Mouse (Mus musculus) kidney, adult 2 months (tissue): ENCODE measurements around the gene Ncbp3. TPM values are rescaled to one million over a fixed set of nuclear protein-coding genes. Genes with fewer than 3 reads are reported as not detected.
"Not testable (repeated sequence)": the region's sequence is repeated elsewhere in the genome, so short reads cannot be mapped to it uniquely, and the experiment has no call there.

ENCODE experiments used
- DNase-seq: peaks from one replicate; pipeline ENCODE4 v3.0.0; 2021
- H3K27ac ChIP-seq: fragments of 200-500 bp; 2 replicates; pipeline ENCODE4 v1.5.1; 2012; ENCODE audit warnings: low read depth, low read length, control low read depth, inconsistent platforms; ENCODE audit not compliant: insufficient read depth
- H3K27me3 ChIP-seq: fragments of 200-500 bp; replicated peaks from 2 replicates; pipeline ENCODE4 v1.6.1; 2012; ENCODE audit warnings: mild to moderate bottlenecking, moderate library complexity, low read length, inconsistent platforms; ENCODE audit not compliant: control insufficient read depth, insufficient read depth
- H3K36me3 ChIP-seq: fragments of 200-500 bp; 2 replicates; pipeline ENCODE4 v1.6.1; 2012; ENCODE audit warnings: mild to moderate bottlenecking, moderate library complexity, low read length, inconsistent platforms; ENCODE audit not compliant: control insufficient read depth, insufficient read depth
- H3K4me1 ChIP-seq: fragments of 200-500 bp; 2 replicates; pipeline ENCODE4 v1.6.1; 2011; ENCODE audit warnings: low read length; ENCODE audit not compliant: control insufficient read depth, insufficient read depth
- H3K4me3 ChIP-seq: fragments of 200-500 bp; 2 replicates; pipeline ENCODE4 v1.5.1; 2011; ENCODE audit warnings: mild to moderate bottlenecking, low read depth, low read length, control low read depth; ENCODE audit not compliant: insufficient read depth
- CTCF ChIP-seq: fragments of 200-500 bp; conservative IDR thresholded peaks from 2 replicates; pipeline ENCODE4 v1.5.1; 2011; ENCODE audit warnings: low read depth, mild to moderate bottlenecking, control low read depth, low read length, moderate library complexity, mixed read lengths; ENCODE audit not compliant: insufficient read depth, insufficient read length
- POLR2A ChIP-seq: fragments of 200-500 bp; IDR thresholded peaks from one replicate; pipeline ENCODE4 v1.6.1; 2011; ENCODE audit warnings: low read depth, low read length, control low read depth
- WGBS: fragments of 180-500 bp; shearing (Covaris S2); methylation state at CpG from one replicate; pipeline ENCODE4 v1.1.7; 2018; 5-methylcytosine and 5-hydroxymethylcytosine counted together
- polyA plus RNA-seq: library from polyadenylated mRNA; depleted of rRNA; stranded (reverse); fragments of >200 nt; gene quantifications from 2 replicates; pipeline ENCODE4 v1.2.3, GENCODE M21; 2012

Gene Ncbp3
- polyA plus RNA-seq, 1 experiment, result 2.9 TPM

DNA sequence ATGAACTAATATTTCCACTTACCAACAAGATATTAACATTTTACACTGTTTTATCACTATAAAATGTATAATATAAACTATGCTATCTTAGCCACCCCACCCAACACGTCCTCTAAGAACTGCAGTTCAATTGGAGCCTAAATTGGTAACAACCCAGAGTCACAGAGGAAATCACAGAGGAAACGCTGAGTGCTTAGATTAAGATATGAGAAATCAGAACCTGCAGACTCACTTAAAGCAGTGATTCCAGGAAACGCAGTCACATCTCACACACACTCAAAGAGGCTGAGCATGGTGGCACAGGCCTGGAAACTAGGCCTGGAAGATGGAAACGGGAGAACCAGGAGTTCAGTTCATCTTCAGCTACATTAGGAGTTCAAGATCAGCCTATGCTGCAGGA, 53.7 kb downstream of the Ncbp3 start:
- 81% methylated on average over 4 of the region's 4 CpGs for WGBS
- no peak for TF ChIP-seq POLR2A
- no peak for TF ChIP-seq CTCF
- no peak for DNase-seq
- no peaks in the 10 kb centered on the region for H3K27me3 ChIP-seq
- H3K36me3 ChIP-seq, result no peaks in the 10 kb centered on the region
- no peak overlapping the region for H3K4me3 ChIP-seq
- H3K27ac ChIP-seq, result no peak overlapping the region
- H3K4me1 ChIP-seq, result no peaks in the 10 kb centered on the region

DNA sequence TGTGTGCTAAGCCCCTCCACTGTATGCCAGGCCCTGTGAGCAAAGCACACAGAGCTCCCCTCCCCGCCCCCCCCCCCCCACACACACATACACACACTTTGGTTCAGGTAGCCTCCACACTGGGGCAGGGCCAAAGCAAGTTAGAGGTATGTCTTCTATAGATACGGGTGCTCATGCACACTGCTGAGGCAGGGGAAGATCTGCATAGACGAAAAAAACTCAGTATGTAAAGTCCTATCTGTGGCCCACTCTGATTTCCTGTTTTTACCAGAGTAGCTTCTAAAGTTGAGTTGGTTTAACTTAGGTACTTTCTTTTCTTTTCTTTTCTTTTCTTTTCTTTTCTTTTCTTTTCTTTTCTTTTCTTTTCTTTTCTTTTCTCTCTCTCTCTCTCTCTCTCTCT, 57.7 kb downstream of the Ncbp3 start:
- no peaks in the 10 kb centered on the region for H3K4me1 ChIP-seq
- H3K36me3 ChIP-seq, result no peaks in the 10 kb centered on the region
- H3K27me3 ChIP-seq, result no peaks in the 10 kb centered on the region
- no peak for DNase-seq
- WGBS, result 77% methylated on average over 3 of the region's 3 CpGs
- H3K27ac ChIP-seq, result no peak overlapping the region
- no peak overlapping the region for H3K4me3 ChIP-seq
- no peak for TF ChIP-seq POLR2A
- no peak for TF ChIP-seq CTCF

DNA sequence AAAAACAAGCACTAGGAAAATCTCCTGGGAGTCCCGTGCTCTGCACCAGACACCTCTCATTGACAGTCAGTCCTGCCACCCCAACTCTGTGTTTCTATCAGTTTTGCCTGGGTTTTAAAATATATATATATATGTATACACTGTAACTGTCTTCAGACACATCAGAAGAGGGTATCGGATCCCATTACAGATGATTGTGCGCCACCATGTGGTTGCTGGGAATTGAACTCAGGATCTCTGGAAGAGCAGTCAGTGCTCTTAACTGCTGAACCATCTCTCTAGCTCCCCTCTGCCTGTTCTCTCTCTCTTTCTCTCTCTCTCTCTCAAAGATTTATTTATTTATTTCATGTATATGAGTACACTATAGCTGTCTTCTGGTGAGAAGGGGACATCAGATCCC, 59.8 kb downstream of the Ncbp3 start:
- H3K4me1 ChIP-seq, H3K27me3 ChIP-seq, H3K27ac ChIP-seq, H3K4me3 ChIP-seq, H3K36me3 ChIP-seq: not testable (repeated sequence)
- 36% methylated on average over 3 of the region's 3 CpGs for WGBS
- DNase-seq, result peak; percentile 71
- peak; percentile 33 for TF ChIP-seq CTCF

DNA sequence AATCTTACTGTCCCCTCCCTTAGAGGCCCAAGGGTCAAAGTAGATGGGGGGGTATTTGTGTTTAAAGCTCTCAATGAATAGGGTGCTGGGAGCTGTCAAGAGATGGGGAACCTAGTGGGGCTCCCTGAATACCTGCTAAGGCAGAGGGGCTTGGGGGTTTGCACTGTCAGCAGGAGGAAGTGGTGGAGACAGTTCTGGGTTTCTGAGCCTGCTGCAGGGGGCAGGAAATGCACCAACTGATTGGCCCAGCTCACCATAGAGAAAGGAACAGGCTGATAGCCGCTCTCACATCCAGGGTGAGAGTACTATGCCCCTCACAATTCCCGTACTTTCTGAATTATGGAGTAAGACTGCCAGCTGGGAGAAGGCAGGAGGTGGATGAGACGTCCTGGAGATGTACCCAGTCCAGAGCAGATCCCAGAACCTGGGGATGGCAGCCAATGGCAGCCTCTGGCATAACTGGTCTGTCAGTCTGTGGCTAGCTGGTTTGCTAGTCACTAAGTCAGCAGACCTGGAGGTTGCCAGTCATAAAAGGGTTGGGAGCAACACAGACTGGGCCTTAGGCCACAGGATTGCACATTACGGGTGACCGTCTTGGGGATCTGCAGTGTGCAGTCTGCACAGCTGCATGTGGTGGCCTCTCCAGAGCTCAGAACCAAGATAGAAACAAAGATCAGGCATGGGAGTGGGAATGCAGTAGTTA, 60.8 kb downstream of the Ncbp3 start:
- TF ChIP-seq POLR2A (no peak), CTCF (no peak)
- Histone ChIP-seq H3K4me3 (no peak overlapping the region), H3K36me3 (no peaks in the 10 kb centered on the region), H3K27ac (no peak overlapping the region), H3K27me3 (no peaks in the 10 kb centered on the region), H3K4me1 (no peaks in the 10 kb centered on the region)
- DNase-seq, result no peak
- 80% methylated on average over 5 of the region's 5 CpGs for WGBS

DNA sequence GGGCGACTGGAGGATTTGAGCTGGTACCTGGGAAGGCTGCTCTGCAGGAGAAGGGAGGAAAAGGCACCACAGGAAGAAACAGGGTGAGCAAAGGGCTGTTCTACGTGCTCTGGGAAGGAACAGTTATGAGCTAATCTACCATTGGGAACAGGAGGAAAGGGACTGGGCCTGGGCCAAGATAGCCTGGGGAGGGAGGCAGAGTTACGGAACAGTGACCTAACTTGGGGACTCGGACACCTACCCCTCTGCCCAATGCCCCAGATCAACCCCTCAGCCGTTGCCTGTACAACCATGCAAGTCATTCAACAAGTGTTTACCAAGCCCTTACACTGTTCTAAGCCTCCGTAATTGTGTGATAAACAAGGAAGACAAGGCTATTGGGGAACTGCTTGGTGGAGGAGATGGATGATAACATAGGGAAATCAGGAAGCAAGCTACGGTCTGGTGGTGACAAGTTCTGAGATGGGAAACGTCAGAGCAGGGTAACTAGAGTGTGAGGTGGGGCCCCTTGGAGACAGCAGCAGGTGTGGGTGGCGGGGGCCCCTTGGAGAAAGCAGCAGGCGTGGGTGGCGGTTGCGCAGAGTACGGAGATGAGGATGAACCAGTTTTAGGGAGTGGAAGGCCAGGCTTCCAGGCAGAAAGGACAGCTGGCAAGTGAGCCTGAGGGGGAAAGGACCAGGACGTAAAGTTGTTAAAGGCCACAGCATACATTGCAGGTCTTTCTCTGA, 61.5 kb downstream of the Ncbp3 start:
- H3K27ac ChIP-seq, result no peak overlapping the region
- TF ChIP-seq CTCF (no peak), POLR2A (no peak)
- H3K4me3 ChIP-seq, result no peak overlapping the region
- peak; percentile 15 for DNase-seq
- H3K4me1 ChIP-seq, result no peaks in the 10 kb centered on the region
- 71% methylated on average over 14 of the region's 14 CpGs for WGBS
- H3K27me3 ChIP-seq, result no peaks in the 10 kb centered on the region
- no peaks in the 10 kb centered on the region for H3K36me3 ChIP-seq

DNA sequence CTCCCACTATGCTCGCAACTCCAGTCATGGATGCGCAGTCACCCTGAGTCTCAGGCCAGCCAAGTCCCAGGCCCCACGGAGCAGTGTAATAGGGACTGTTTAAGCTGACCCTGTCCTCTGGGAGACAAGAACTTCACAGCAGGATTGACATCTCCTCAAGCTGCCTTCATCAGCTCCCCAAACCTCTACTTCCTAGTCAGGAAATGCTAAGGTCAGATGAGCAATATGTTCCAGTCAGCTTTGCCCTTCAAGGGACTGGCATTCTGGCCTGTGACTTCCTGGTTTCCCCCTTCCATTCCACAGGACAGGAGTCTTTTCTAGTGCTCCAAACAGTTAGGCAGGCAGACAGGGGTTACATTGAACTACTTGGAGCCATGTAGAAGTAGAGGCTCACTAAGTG, 62.4 kb downstream of the Ncbp3 start:
- no peak for TF ChIP-seq CTCF
- TF ChIP-seq POLR2A, result no peak
- WGBS, result 90% methylated on average over 3 of the region's 3 CpGs

DNA sequence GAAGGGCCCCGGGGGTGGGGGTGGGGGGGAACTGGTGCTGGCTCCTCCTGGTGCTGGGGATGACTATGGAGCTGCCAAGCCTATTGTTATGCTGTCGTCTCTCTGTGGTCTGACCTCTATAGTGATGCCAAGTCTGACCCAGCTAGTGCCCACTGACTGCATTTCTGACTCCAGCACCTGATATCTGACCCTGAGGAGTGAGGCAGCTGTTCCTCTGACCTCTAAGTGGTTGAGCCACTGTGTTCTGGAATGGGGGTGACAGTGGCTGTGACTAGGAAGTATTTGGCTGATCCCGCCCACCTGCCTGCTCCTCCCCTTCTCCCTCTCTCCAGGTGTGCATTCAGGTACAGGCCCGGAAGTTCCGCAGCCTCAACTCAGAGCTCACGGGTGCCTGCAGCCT, 63.8 kb downstream of the Ncbp3 start:
- H3K4me1 ChIP-seq, result no peaks in the 10 kb centered on the region
- H3K4me3 ChIP-seq, result no peak overlapping the region
- H3K27ac ChIP-seq, result no peak overlapping the region
- H3K27me3 ChIP-seq, result no peaks in the 10 kb centered on the region
- no peaks in the 10 kb centered on the region for H3K36me3 ChIP-seq
- DNase-seq, result no peak
- TF ChIP-seq POLR2A (no peak), CTCF (no peak)
- 82% methylated on average over 6 of the region's 6 CpGs for WGBS

More for the DNA sequence above, 62.4 kb downstream of the Ncbp3 start:
- DNase-seq, result no peak
- Histone ChIP-seq H3K36me3 (no peaks in the 10 kb centered on the region), H3K27ac (no peak overlapping the region), H3K27me3 (no peaks in the 10 kb centered on the region), H3K4me3 (no peak overlapping the region), H3K4me1 (no peaks in the 10 kb centered on the region)

DNA sequence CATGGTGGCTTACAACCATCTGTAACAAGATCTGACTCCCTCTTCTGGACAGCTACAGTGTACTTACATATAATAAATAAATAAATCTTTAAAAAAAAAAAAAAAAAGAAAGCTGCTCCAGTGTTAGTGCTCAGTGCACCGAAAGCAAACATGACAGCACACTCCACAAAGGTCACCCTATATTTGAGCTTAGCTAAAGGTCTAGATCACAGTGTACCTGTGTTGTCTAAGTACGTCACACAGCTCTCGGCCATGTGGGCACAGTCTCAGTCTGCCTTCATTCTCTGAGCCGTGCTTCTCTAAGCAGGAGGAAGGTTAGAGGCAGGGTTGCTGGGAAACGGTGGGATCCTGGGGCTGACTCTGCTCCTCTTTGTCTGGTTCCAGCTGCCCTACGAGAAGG, 78.9 kb downstream of the Ncbp3 start:
- WGBS, result 89% methylated on average over 6 of the region's 6 CpGs

More for the DNA sequence above, 78.9 kb downstream of the Ncbp3 start:
- no peak overlapping the region for H3K27ac ChIP-seq
- H3K36me3 ChIP-seq, result no peaks in the 10 kb centered on the region
- H3K4me3 ChIP-seq, result no peak overlapping the region
- DNase-seq, result no peak
- no peaks in the 10 kb centered on the region for H3K27me3 ChIP-seq
- H3K4me1 ChIP-seq, result no peaks in the 10 kb centered on the region; the same call in 1 of the 2 replicates
- TF ChIP-seq CTCF (no peak), POLR2A (no peak)
